Mouse (Mus musculus) limb, embryonic 15.5 days (tissue): ENCODE measurements around the gene Malrd1. TPM values are rescaled to one million over a fixed set of nuclear protein-coding genes. Genes with fewer than 3 reads are reported as not detected.

Experiments used
- ATAC-seq: fragments of 200-750 bp; cut with Nextera tagmentation; 2 replicates; pipeline ENCODE4 v1.8.0; 2017; ENCODE audit warnings: low read depth, moderate TSS enrichment; ENCODE audit not compliant: insufficient number of reproducible peaks, low FRiP score, low TSS enrichment
- H3K27ac ChIP-seq: fragments of 300-500 bp; sonication (generic); 2 replicates; pipeline ENCODE4 v1.5.1; 2015; ENCODE audit warnings: moderate library complexity, mild to moderate bottlenecking, inconsistent platforms
- H3K27me3 ChIP-seq: fragments of 300-500 bp; sonication (generic); 2 replicates; pipeline ENCODE4 v1.6.1; 2015; ENCODE audit warnings: inconsistent platforms
- H3K36me3 ChIP-seq: fragments of 300-500 bp; sonication (generic); 2 replicates; pipeline ENCODE4 v1.6.1; 2015; ENCODE audit warnings: inconsistent platforms
- H3K4me1 ChIP-seq: fragments of 300-500 bp; sonication (generic); 2 replicates; pipeline ENCODE4 v1.6.1; 2015; ENCODE audit warnings: inconsistent platforms
- H3K4me2 ChIP-seq: fragments of 300-500 bp; sonication (generic); 2 replicates; pipeline ENCODE4 v1.6.1; 2015; ENCODE audit warnings: mild to moderate bottlenecking, inconsistent platforms
- H3K4me3 ChIP-seq: fragments of 300-500 bp; sonication (generic); 2 replicates; pipeline ENCODE4 v1.5.1; 2015; ENCODE audit warnings: mild to moderate bottlenecking, inconsistent platforms
- H3K9ac ChIP-seq: fragments of 300-500 bp; sonication (generic); 2 replicates; pipeline ENCODE4 v1.6.1; 2015; ENCODE audit warnings: inconsistent platforms
- H3K9me3 ChIP-seq: fragments of 300-500 bp; sonication (generic); 2 replicates; pipeline ENCODE4 v1.6.1; 2016; ENCODE audit warnings: inconsistent platforms
- WGBS: fragments of 180-500 bp; shearing (Covaris S2); methylation state at CpG from one replicate; pipeline ENCODE4 v1.1.7; 2015; 5-methylcytosine and 5-hydroxymethylcytosine counted together
- polyA plus RNA-seq: library from polyadenylated mRNA; unstranded; fragments of >200 nt; fragmentation: Nextera tagmentation; extraction: Ambion mirVana; gene quantifications from 2 replicates; pipeline ENCODE4 v1.2.1, GENCODE M21; 2015

The Malrd1 gene
- polyA plus RNA-seq, 1 experiment from 2014 or later, result 0.04 TPM

GRCm38 (mm10) chr2:16110696-16111095 lies 584.4 kb downstream of the Malrd1 start:
- 50% methylated on average over 3 of the region's 3 CpGs for WGBS
- ATAC-seq, result no peak
- no peak overlapping the region for H3K4me3 ChIP-seq
- no peaks in the 10 kb centered on the region for H3K9me3 ChIP-seq
- no peak overlapping the region for H3K4me2 ChIP-seq
- H3K36me3 ChIP-seq, result no peaks in the 10 kb centered on the region
- no peak overlapping the region for H3K9ac ChIP-seq
- H3K4me1 ChIP-seq, result no peaks in the 10 kb centered on the region
- no peaks in the 10 kb centered on the region for H3K27me3 ChIP-seq
- no peak overlapping the region for H3K27ac ChIP-seq

GRCm38 (mm10) chr2:16113333-16113732 lies 587.1 kb downstream of the Malrd1 start:
- Histone ChIP-seq H3K27me3 (no peaks in the 10 kb centered on the region), H3K9ac (no peak overlapping the region), H3K36me3 (no peaks in the 10 kb centered on the region), H3K4me1 (no peaks in the 10 kb centered on the region), H3K4me3 (no peak overlapping the region), H3K4me2 (no peak overlapping the region), H3K9me3 (no peaks in the 10 kb centered on the region), H3K27ac (no peak overlapping the region)
- no peak for ATAC-seq
- whole genome bisulfite sequencing, result 80% methylated on average over 2 of the region's 2 CpGs

DNA sequence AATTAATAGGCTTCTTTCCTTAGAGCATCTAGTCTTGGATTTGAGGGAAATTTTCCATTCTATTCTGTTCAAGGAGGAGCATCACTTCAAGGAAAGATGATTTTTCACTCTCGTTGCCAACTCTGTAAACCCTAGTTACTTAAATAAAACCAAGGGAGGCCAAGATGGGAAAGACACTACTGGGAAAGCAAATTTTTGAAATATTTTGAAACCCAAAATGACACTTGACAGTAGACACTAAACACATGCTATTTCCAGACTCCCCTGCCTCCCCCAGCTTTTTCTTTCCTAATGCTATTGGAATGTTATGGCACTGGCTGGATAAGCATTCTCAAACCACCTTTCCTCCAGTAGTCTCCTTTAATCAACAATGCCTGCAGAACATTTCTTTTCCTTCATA lies 621.7 kb downstream of the Malrd1 start:
- Histone ChIP-seq H3K4me1 (no peaks in the 10 kb centered on the region), H3K9ac (no peak overlapping the region), H3K4me2 (no peak overlapping the region), H3K36me3 (no peaks in the 10 kb centered on the region), H3K9me3 (no peaks in the 10 kb centered on the region), H3K27me3 (no peaks in the 10 kb centered on the region), H3K27ac (no peak overlapping the region), H3K4me3 (no peak overlapping the region)
- no peak for ATAC-seq
- WGBS, result 50% methylated on average over 1 of the region's 1 CpGs

GRCm38 (mm10) chr2:16152623-16153022 lies 626.3 kb downstream of the Malrd1 start:
- Histone ChIP-seq H3K9me3 (no peaks in the 10 kb centered on the region), H3K9ac (no peak overlapping the region), H3K27ac (no peak overlapping the region), H3K27me3 (no peaks in the 10 kb centered on the region), H3K4me1 (no peaks in the 10 kb centered on the region), H3K4me3 (no peak overlapping the region), H3K36me3 (no peaks in the 10 kb centered on the region), H3K4me2 (no peak overlapping the region)
- no peak for ATAC-seq

- Histone ChIP-seq H3K9me3 (no peaks in the 10 kb centered on the region), H3K4me1 (no peaks in the 10 kb centered on the region), H3K27me3 (no peaks in the 10 kb centered on the region), H3K4me2 (no peak overlapping the region), H3K36me3 (no peaks in the 10 kb centered on the region), H3K4me3 (no peak overlapping the region), H3K9ac (no peak overlapping the region), H3K27ac (no peak overlapping the region)
- WGBS, result 78% methylated on average over 5 of the region's 5 CpGs
- ATAC-seq, result no peak
Measured at GRCm38 (mm10) chr2:16163246-16163989, 637.1 kb downstream of the Malrd1 start.

GRCm38 (mm10) chr2:16168611-16169010 lies 642.3 kb downstream of the Malrd1 start:
- Histone ChIP-seq H3K4me2 (no peak overlapping the region), H3K4me1 (no peaks in the 10 kb centered on the region), H3K9ac (no peak overlapping the region), H3K4me3 (no peak overlapping the region), H3K27me3 (no peaks in the 10 kb centered on the region), H3K9me3 (no peaks in the 10 kb centered on the region), H3K27ac (no peak overlapping the region), H3K36me3 (no peaks in the 10 kb centered on the region)
- 47% methylated on average over 2 of the region's 2 CpGs for WGBS
- ATAC-seq, result no peak

- Histone ChIP-seq H3K27me3 (no peaks in the 10 kb centered on the region), H3K4me3 (no peak overlapping the region), H3K9ac (no peak overlapping the region), H3K36me3 (no peaks in the 10 kb centered on the region), H3K4me1 (no peaks in the 10 kb centered on the region), H3K27ac (no peak overlapping the region), H3K4me2 (no peak overlapping the region), H3K9me3 (no peaks in the 10 kb centered on the region)
- ATAC-seq, result no peak
Measured at GRCm38 (mm10) chr2:16172086-16172485, 645.8 kb downstream of the Malrd1 start.

GRCm38 (mm10) chr2:16173355-16173754 lies 647.1 kb downstream of the Malrd1 start:
- no peaks in the 10 kb centered on the region for H3K27me3 ChIP-seq
- H3K4me2 ChIP-seq, result no peak overlapping the region
- ATAC-seq, result no peak
- 48% methylated on average over 2 of the region's 2 CpGs for WGBS
- no peak overlapping the region for H3K4me3 ChIP-seq
- no peak overlapping the region for H3K27ac ChIP-seq
- no peak overlapping the region for H3K9ac ChIP-seq
- H3K36me3 ChIP-seq, result no peaks in the 10 kb centered on the region
- no peaks in the 10 kb centered on the region for H3K4me1 ChIP-seq
- H3K9me3 ChIP-seq, result no peaks in the 10 kb centered on the region

DNA sequence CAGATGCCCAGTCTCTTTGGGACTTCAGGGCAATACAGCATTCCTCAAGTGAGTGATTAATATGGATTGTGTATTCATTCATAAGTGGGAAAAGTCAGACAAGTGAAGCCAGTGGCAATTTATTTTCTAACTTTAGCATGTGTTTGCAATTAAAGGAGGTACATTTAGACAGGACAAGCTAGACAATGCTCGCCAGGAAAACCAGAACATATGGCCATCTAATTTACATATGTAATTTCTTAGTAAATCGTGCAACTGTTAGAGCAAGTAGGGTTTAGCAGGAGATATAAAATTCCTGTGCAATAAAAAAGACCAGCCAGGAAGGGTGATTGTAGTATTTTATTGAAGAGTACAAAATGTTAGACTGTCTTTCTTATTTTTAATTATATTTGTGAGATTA lies 655.9 kb downstream of the Malrd1 start:
- WGBS, result 37% methylated on average over 2 of the region's 2 CpGs
- no peaks in the 10 kb centered on the region for H3K27me3 ChIP-seq
- H3K9me3 ChIP-seq, result no peaks in the 10 kb centered on the region
- no peaks in the 10 kb centered on the region for H3K36me3 ChIP-seq
- H3K4me3 ChIP-seq, result no peak overlapping the region
- no peaks in the 10 kb centered on the region for H3K4me1 ChIP-seq
- no peak for ATAC-seq
- no peak overlapping the region for H3K4me2 ChIP-seq
- no peak overlapping the region for H3K27ac ChIP-seq
- no peak overlapping the region for H3K9ac ChIP-seq

DNA sequence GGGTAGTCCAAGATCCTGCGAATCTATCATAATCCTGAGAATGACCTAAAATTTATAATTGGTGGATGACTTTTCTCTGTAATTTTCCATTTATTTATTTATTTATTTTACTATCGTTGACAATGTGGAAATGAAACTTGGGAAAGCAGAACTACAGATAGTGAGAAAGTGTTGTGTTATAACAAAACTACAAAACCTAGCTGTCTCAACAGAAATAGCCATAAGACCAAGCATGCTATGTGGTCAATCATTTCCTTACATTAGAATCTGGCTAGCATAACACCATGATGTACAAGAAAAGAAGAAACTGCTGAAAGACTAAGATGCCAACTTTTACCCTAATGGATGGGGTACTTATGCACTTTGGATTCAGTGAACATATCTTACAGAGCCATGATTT lies 656.9 kb downstream of the Malrd1 start:
- 93% methylated on average over 2 of the region's 2 CpGs for WGBS
- Histone ChIP-seq H3K4me2 (no peak overlapping the region), H3K9ac (no peak overlapping the region), H3K36me3 (no peaks in the 10 kb centered on the region), H3K27me3 (no peaks in the 10 kb centered on the region), H3K27ac (no peak overlapping the region), H3K4me3 (no peak overlapping the region), H3K9me3 (no peaks in the 10 kb centered on the region), H3K4me1 (no peaks in the 10 kb centered on the region)
- no peak for ATAC-seq

DNA sequence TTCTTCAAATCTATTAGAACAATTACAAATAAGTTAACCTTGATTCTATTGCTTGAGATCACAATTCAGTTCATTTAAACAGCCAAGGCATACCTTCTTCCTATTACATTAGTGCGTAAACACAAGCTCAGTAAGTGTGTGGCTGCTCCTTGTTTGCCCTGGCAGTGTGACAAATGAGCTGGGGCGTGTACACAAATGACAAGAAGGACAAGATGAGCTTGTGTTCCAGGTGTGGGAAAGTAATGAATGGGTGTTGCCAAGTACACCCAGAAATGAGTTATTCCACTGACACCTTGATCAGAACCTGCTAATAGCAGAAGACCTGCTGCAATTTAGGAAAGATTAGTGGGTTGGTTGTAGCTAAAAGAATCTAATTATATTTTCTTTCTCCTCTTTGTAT lies 683.7 kb downstream of the Malrd1 start:
- H3K9me3 ChIP-seq, result no peaks in the 10 kb centered on the region
- no peak for ATAC-seq
- no peaks in the 10 kb centered on the region for H3K27me3 ChIP-seq
- H3K9ac ChIP-seq, result no peak overlapping the region
- no peaks in the 10 kb centered on the region for H3K4me1 ChIP-seq
- WGBS, result 68% methylated on average over 2 of the region's 2 CpGs
- H3K27ac ChIP-seq, result no peak overlapping the region
- no peaks in the 10 kb centered on the region for H3K36me3 ChIP-seq
- H3K4me2 ChIP-seq, result no peak overlapping the region
- no peak overlapping the region for H3K4me3 ChIP-seq

GRCm38 (mm10) chr2:16212752-16213151 lies 686.5 kb downstream of the Malrd1 start:
- Histone ChIP-seq H3K27ac (no peak overlapping the region), H3K27me3 (no peaks in the 10 kb centered on the region), H3K4me1 (no peaks in the 10 kb centered on the region), H3K36me3 (no peaks in the 10 kb centered on the region), H3K9me3 (no peaks in the 10 kb centered on the region), H3K4me2 (no peak overlapping the region), H3K4me3 (no peak overlapping the region), H3K9ac (no peak overlapping the region)
- ATAC-seq, result no peak

DNA sequence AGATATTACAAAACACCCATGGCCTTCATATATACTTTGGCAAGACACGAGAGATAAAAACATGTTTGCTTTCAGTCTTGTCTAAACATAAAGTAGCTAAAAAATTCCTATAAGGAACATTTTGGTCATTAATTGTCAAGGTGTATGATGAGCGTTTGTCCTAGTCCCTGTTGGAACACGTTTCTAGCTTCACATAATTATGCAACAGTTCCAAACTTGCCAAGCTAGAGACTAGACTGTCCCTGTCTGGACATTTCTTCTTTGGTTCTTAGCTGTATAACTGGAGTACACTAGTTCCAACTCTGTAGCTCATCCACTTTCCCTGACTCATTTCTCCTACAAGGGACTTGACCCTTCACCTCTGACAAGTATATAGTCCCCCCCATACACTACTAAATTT lies 687.8 kb downstream of the Malrd1 start:
- no peak for ATAC-seq
- Histone ChIP-seq H3K27me3 (no peaks in the 10 kb centered on the region), H3K4me3 (no peak overlapping the region), H3K4me2 (no peak overlapping the region), H3K9ac (no peak overlapping the region), H3K9me3 (no peaks in the 10 kb centered on the region), H3K36me3 (no peaks in the 10 kb centered on the region), H3K27ac (no peak overlapping the region), H3K4me1 (no peaks in the 10 kb centered on the region)
- WGBS, result 66% methylated on average over 3 of the region's 3 CpGs
